Mouse (Mus musculus): ENCODE measurements around the gene Fam216a. TPM values are rescaled to one million over a fixed set of nuclear protein-coding genes. Genes with fewer than 3 reads are reported as not detected.
A peak's percentile ranks its signal among the peaks of the same experiment; 100 is the strongest.
"Not testable (repeated sequence)": the region's sequence is repeated elsewhere in the genome, so short reads cannot be mapped to it uniquely, and the experiment has no call there.

Fam216a gene
- 69.5 and 80.8 TPM in 2 replicates for polyA plus RNA-seq (2016; fragmentation: Nextera tagmentation; extraction: Ambion mirVana)

- H3K27me3 ChIP-seq (ENCODE audit: insufficient read depth, poor library complexity, severe bottlenecking), result no peaks in the 10 kb centered on the region
- no peaks in the 10 kb centered on the region for H3K9me3 ChIP-seq
- peak within 1 kb of the TSS; percentile 92 for H3K4me3 ChIP-seq
- peak; percentile 100 for DNase-seq (ENCODE audit: low spot score)
- H3K27ac ChIP-seq, result peak within 1 kb of the TSS; percentile 94
- H3K4me1 ChIP-seq, result peaks cover 17% of the 10 kb centered on the region
- under 1% methylated on average over 53 of the region's 53 CpGs for WGBS
- peaks cover 53% of the 10 kb centered on the region for H3K36me3 ChIP-seq
Observed at GRCm38 (mm10) chr5:122372192-122372769, at the start of gene Fam216a. Gene Fam216a (minus strand): TSS chr5:122372364.

- H3K36me3 ChIP-seq, result peaks cover 8% of the 10 kb centered on the region; the same call in 1 of the 2 replicates
- H3K27ac ChIP-seq, result peak within 1 kb of the TSS; percentile 90
- peaks cover 16% of the 10 kb centered on the region for H3K4me1 ChIP-seq
- H3K27me3 ChIP-seq (ENCODE audit: insufficient read depth, poor library complexity, severe bottlenecking), result no peaks in the 10 kb centered on the region
- H3K4me3 ChIP-seq, result peak within 1 kb of the TSS; percentile 90
- H3K9me3 ChIP-seq, result no peaks in the 10 kb centered on the region
- DNase-seq (ENCODE audit: low spot score), result no peak
- 21% methylated on average over 17 of the region's 17 CpGs for WGBS
Observed at GRCm38 (mm10) chr5:122421271-122422068, 49.3 kb upstream of the Fam216a start, which contains the start of gene Anapc7. Gene Anapc7 (plus strand): TSS chr5:122421693.

- not testable (repeated sequence) for H3K36me3 ChIP-seq; DNase-seq (ENCODE audit: low spot score); H3K9me3 ChIP-seq; H3K27ac ChIP-seq; H3K27me3 ChIP-seq (ENCODE audit: insufficient read depth, poor library complexity, severe bottlenecking); H3K4me3 ChIP-seq
- WGBS, result 51% methylated on average over 4 of the region's 4 CpGs
- H3K4me1 ChIP-seq, result peaks cover 16% of the 10 kb centered on the region
Observed at GRCm38 (mm10) chr5:122420676-122421075, 48.5 kb upstream of the Fam216a start.

GRCm38 (mm10) chr5:122415465-122415864 is 43.3 kb upstream of the Fam216a start:
- Histone ChIP-seq H3K36me3 (peaks cover 2% of the 10 kb centered on the region; the same call in 1 of the 2 replicates), H3K4me3 (no peak overlapping the region), H3K4me1 (no peaks in the 10 kb centered on the region), H3K9me3 (no peaks in the 10 kb centered on the region), H3K27me3 (ENCODE audit: insufficient read depth, poor library complexity, severe bottlenecking) (no peaks in the 10 kb centered on the region), H3K27ac (no peak overlapping the region)
- WGBS, result 85% methylated on average over 12 of the region's 12 CpGs
- no peak for DNase-seq (ENCODE audit: low spot score)

GRCm38 (mm10) chr5:122414351-122414750 is 42.2 kb upstream of the Fam216a start:
- H3K27me3 ChIP-seq (ENCODE audit: insufficient read depth, poor library complexity, severe bottlenecking), result no peaks in the 10 kb centered on the region
- H3K9me3 ChIP-seq, result no peaks in the 10 kb centered on the region
- no peaks in the 10 kb centered on the region for H3K4me1 ChIP-seq
- WGBS, result 90% methylated on average over 5 of the region's 5 CpGs
- H3K4me3 ChIP-seq, result no peak overlapping the region
- H3K27ac ChIP-seq, result no peak overlapping the region
- H3K36me3 ChIP-seq, result peaks cover 13% of the 10 kb centered on the region; the same call in 1 of the 2 replicates
- DNase-seq (ENCODE audit: low spot score), result no peak

- DNase-seq (ENCODE audit: low spot score), result no peak
- Histone ChIP-seq H3K4me1 (no peaks in the 10 kb centered on the region), H3K27ac (no peak overlapping the region), H3K27me3 (ENCODE audit: insufficient read depth, poor library complexity, severe bottlenecking) (no peaks in the 10 kb centered on the region), H3K9me3 (no peaks in the 10 kb centered on the region), H3K36me3 (peaks cover 13% of the 10 kb centered on the region; the same call in 1 of the 2 replicates), H3K4me3 (no peak overlapping the region)
- WGBS, result 58% methylated on average over 6 of the region's 6 CpGs
Observed at GRCm38 (mm10) chr5:122412826-122413225, 40.7 kb upstream of the Fam216a start.

GRCm38 (mm10) chr5:122411892-122412291 is 39.7 kb upstream of the Fam216a start:
- Histone ChIP-seq H3K9me3 (no peaks in the 10 kb centered on the region), H3K4me3 (no peak overlapping the region), H3K27ac (no peak overlapping the region), H3K4me1 (no peaks in the 10 kb centered on the region), H3K27me3 (ENCODE audit: insufficient read depth, poor library complexity, severe bottlenecking) (no peaks in the 10 kb centered on the region), H3K36me3 (peaks cover 22% of the 10 kb centered on the region)
- DNase-seq (ENCODE audit: low spot score), result no peak
- 81% methylated on average over 5 of the region's 5 CpGs for WGBS

- Histone ChIP-seq H3K4me1 (no peaks in the 10 kb centered on the region), H3K27me3 (ENCODE audit: insufficient read depth, poor library complexity, severe bottlenecking) (no peaks in the 10 kb centered on the region), H3K4me3 (no peak overlapping the region), H3K9me3 (no peaks in the 10 kb centered on the region), H3K36me3 (peaks cover 41% of the 10 kb centered on the region), H3K27ac (no peak overlapping the region)
- WGBS, result 84% methylated on average over 19 of the region's 19 CpGs
- peak; percentile 75 for DNase-seq (ENCODE audit: low spot score)
Observed at GRCm38 (mm10) chr5:122409692-122410645, 37.8 kb upstream of the Fam216a start.

GRCm38 (mm10) chr5:122405537-122405936 is 33.4 kb upstream of the Fam216a start:
- Histone ChIP-seq H3K4me3 (no peak overlapping the region), H3K4me1 (peaks cover 5% of the 10 kb centered on the region; the same call in 1 of the 2 replicates), H3K27ac (no peak overlapping the region), H3K27me3 (ENCODE audit: insufficient read depth, poor library complexity, severe bottlenecking) (no peaks in the 10 kb centered on the region), H3K36me3 (peaks cover 77% of the 10 kb centered on the region), H3K9me3 (no peaks in the 10 kb centered on the region)
- no peak for DNase-seq (ENCODE audit: low spot score)
- 94% methylated on average over 10 of the region's 10 CpGs for WGBS

GRCm38 (mm10) chr5:122403362-122403761 is 31.2 kb upstream of the Fam216a start:
- no peak overlapping the region for H3K27ac ChIP-seq
- no peak for DNase-seq (ENCODE audit: low spot score)
- no peaks in the 10 kb centered on the region for H3K9me3 ChIP-seq
- H3K4me1 ChIP-seq, result peaks cover 8% of the 10 kb centered on the region; the same call in 1 of the 2 replicates
- peaks cover 87% of the 10 kb centered on the region for H3K36me3 ChIP-seq
- 89% methylated on average over 12 of the region's 12 CpGs for WGBS
- no peaks in the 10 kb centered on the region for H3K27me3 ChIP-seq (ENCODE audit: insufficient read depth, poor library complexity, severe bottlenecking)
- H3K4me3 ChIP-seq, result no peak overlapping the region

GRCm38 (mm10) chr5:122402772-122403171 is 30.6 kb upstream of the Fam216a start:
- no peak overlapping the region for H3K27ac ChIP-seq
- WGBS, result 84% methylated on average over 5 of the region's 5 CpGs
- no peak for DNase-seq (ENCODE audit: low spot score)

GRCm38 (mm10) chr5:122402160-122402559 is 30.0 kb upstream of the Fam216a start:
- Histone ChIP-seq H3K27me3 (ENCODE audit: insufficient read depth, poor library complexity, severe bottlenecking) (no peaks in the 10 kb centered on the region), H3K4me1 (peaks cover 8% of the 10 kb centered on the region; the same call in 1 of the 2 replicates), H3K4me3 (no peak overlapping the region), H3K36me3 (peaks cover 91% of the 10 kb centered on the region), H3K9me3 (no peaks in the 10 kb centered on the region), H3K27ac (no peak overlapping the region)
- DNase-seq (ENCODE audit: low spot score), result no peak
- 90% methylated on average over 13 of the region's 13 CpGs for WGBS

More at GRCm38 (mm10) chr5:122402772-122403171, 30.6 kb upstream of the Fam216a start:
- no peaks in the 10 kb centered on the region for H3K9me3 ChIP-seq
- H3K36me3 ChIP-seq, result peaks cover 91% of the 10 kb centered on the region
- H3K27me3 ChIP-seq (ENCODE audit: insufficient read depth, poor library complexity, severe bottlenecking), result no peaks in the 10 kb centered on the region
- H3K4me1 ChIP-seq, result peaks cover 8% of the 10 kb centered on the region; the same call in 1 of the 2 replicates
- no peak overlapping the region for H3K4me3 ChIP-seq

Measured in heart, embryonic 10.5 days (tissue).